Mouse (Mus musculus) embryo, embryonic 10.5 days (tissue): Measurements from ENCODE around the gene Luc7l3.

ENCODE experiments used
- DNase-seq: peaks from one replicate; pipeline ENCODE4 v3.0.0-alpha.2; 2015; ENCODE audit warnings: low spot score

The Luc7l3 gene

GRCm38 (mm10) chr11:94259814-94260213 lies 62.0 kb downstream of the Luc7l3 start:
- no peak for DNase-seq

- DNase-seq = no peak
Measured at GRCm38 (mm10) chr11:94257987-94258386, 63.8 kb downstream of the Luc7l3 start.

GRCm38 (mm10) chr11:94255733-94256132 lies 66.1 kb downstream of the Luc7l3 start:
- no peak for DNase-seq

- DNase-seq = no peak
Measured at GRCm38 (mm10) chr11:94253691-94254090, 68.1 kb downstream of the Luc7l3 start.

- DNase-seq = no peak
Measured at GRCm38 (mm10) chr11:94253156-94253555, 68.6 kb downstream of the Luc7l3 start.

GRCm38 (mm10) chr11:94246789-94247061 lies 75.1 kb downstream of the Luc7l3 start:
- DNase-seq = no peak

- peak; percentile 76 for DNase-seq
Measured at GRCm38 (mm10) chr11:94245955-94246788, 75.6 kb downstream of the Luc7l3 start, which contains the start of gene Wfikkn2. Wfikkn2 (minus strand) TSS chr11:94246005.

- DNase-seq = no peak
Measured at GRCm38 (mm10) chr11:94244385-94244784, 77.4 kb downstream of the Luc7l3 start.

GRCm38 (mm10) chr11:94243422-94244180 lies 78.2 kb downstream of the Luc7l3 start:
- peak; percentile 27 for DNase-seq

GRCm38 (mm10) chr11:94242760-94243421 lies 78.9 kb downstream of the Luc7l3 start:
- DNase-seq = peak; percentile 63

- no peak for DNase-seq
Measured at GRCm38 (mm10) chr11:94239706-94240105, 82.1 kb downstream of the Luc7l3 start.

GRCm38 (mm10) chr11:94238786-94239185 lies 83.0 kb downstream of the Luc7l3 start:
- no peak for DNase-seq
